Mouse (Mus musculus): ENCODE results near the gene Arhgap30. TPM values are rescaled to one million over a fixed set of nuclear protein-coding genes. Genes with fewer than 3 reads are reported as not detected.

The Arhgap30 gene
- 1 to 10 TPM; 2.7 to 4.1 TPM for total RNA-seq (2021)
- 2.3 and 2.6 TPM in 2 replicates for polyA plus RNA-seq (2012; rRNA removed)
- long read RNA-seq, full-length matches to known transcripts = 1 of 1 reads
- long read RNA-seq, partial matches to known transcripts = 0 of 1 reads
- long read RNA-seq, other reads (novel, unspliced or antisense) = 0 of 1 reads

- DNase-seq = peak; percentile 34
Observed at GRCm38 (mm10) chr1:171388376-171389102, at the start of gene Arhgap30. Arhgap30 (plus strand) TSS chr1:171388954.

- no peak for DNase-seq
Observed at GRCm38 (mm10) chr1:171342262-171343207, 46.2 kb upstream of the Arhgap30 start.

- peak; percentile 64 for DNase-seq
Observed at GRCm38 (mm10) chr1:171343922-171344677, 44.7 kb upstream of the Arhgap30 start.

- no peak for DNase-seq
Observed at GRCm38 (mm10) chr1:171344715-171345114, 44.0 kb upstream of the Arhgap30 start.

- DNase-seq = peak; percentile 95
Observed at GRCm38 (mm10) chr1:171345225-171346094, 43.3 kb upstream of the Arhgap30 start, which contains the start of the genes Nit1 and Pfdn2. Nit1 (minus strand) TSS chr1:171345646. Pfdn2 (plus strand) TSS chr1:171345670.

- peak; percentile 40 for DNase-seq
Observed at GRCm38 (mm10) chr1:171346095-171346450, 42.7 kb upstream of the Arhgap30 start.

GRCm38 (mm10) chr1:171348665-171349064, 40.1 kb upstream of the Arhgap30 start:
- DNase-seq = peak; percentile 31

GRCm38 (mm10) chr1:171349210-171349609, 39.5 kb upstream of the Arhgap30 start:
- DNase-seq = peak; percentile 52

- DNase-seq = no peak
Observed at GRCm38 (mm10) chr1:171355812-171356340, 32.9 kb upstream of the Arhgap30 start.

GRCm38 (mm10) chr1:171356814-171357213, 31.9 kb upstream of the Arhgap30 start:
- peak; percentile 42 for DNase-seq

- DNase-seq = no peak
Observed at GRCm38 (mm10) chr1:171358421-171358820, 30.3 kb upstream of the Arhgap30 start.

- DNase-seq = peak; percentile 26
Observed at GRCm38 (mm10) chr1:171360253-171360652, 28.5 kb upstream of the Arhgap30 start.

- DNase-seq = peak; percentile 88
Observed at GRCm38 (mm10) chr1:171360656-171361055, 28.1 kb upstream of the Arhgap30 start, which contains the start of gene Klhdc9. Klhdc9 (minus strand) TSS chr1:171360798.

GRCm38 (mm10) chr1:171361106-171362103, 27.3 kb upstream of the Arhgap30 start:
- peak; percentile 74 for DNase-seq

- DNase-seq = no peak
Observed at GRCm38 (mm10) chr1:171365934-171366333, 22.8 kb upstream of the Arhgap30 start.

- DNase-seq = no peak
Observed at GRCm38 (mm10) chr1:171369845-171370556, 18.8 kb upstream of the Arhgap30 start, which contains the start of gene Nectin4. Nectin4 (plus strand) TSS chr1:171370099.

GRCm38 (mm10) chr1:171372880-171373279, 15.9 kb upstream of the Arhgap30 start:
- no peak for DNase-seq

GRCm38 (mm10) chr1:171373946-171374345, 14.8 kb upstream of the Arhgap30 start:
- DNase-seq = no peak

All from adrenal gland, adult 2 months (tissue).